Mouse (Mus musculus): ENCODE results near the gene Gm20518. TPM values are rescaled to one million over a fixed set of nuclear protein-coding genes. Genes with fewer than 3 reads are reported as not detected.

Gm20518 gene
- polyA plus RNA-seq, 1 experiment, result 0.35 TPM

DNA sequence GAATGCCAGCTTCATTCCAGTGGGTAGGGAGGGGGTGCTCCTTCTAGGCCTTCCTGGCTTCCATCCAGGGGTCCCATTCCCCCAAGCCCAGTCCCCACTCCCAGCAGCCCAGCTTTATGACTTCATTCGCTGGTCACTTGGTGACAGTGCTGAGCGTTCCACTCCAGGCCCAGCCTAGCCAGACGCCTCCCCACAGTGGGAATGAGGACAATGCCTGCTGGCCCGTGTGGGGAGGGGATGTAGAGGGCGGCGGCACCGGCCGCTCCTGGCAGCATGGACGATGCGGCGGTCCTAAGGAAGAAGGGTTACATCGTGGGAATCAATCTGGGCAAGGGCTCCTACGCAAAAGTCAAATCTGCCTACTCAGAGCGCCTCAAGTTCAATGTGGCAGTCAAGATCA is 7.0 kb upstream of the Gm20518 start, which contains the start of the genes Dgcr2 and Tssk2:
Dgcr2 (minus strand) TSS at position 101 of the 400 bp plus-strand sequence.
Tssk2 (plus strand) TSS at position 176 of the 400 bp plus-strand sequence.
- no peak within 1 kb of the TSS for H3K4me3 ChIP-seq (replicated peaks)
- peaks cover 4% of the 10 kb centered on the region; the same call in 1 of the 2 replicates for H3K4me1 ChIP-seq
- peaks cover 54% of the 10 kb centered on the region for H3K36me3 ChIP-seq (replicated peaks; ENCODE audit: low read length)
- H3K9me3 ChIP-seq, result no peaks in the 10 kb centered on the region
- H3K27me3 ChIP-seq (replicated peaks), result peaks cover 26% of the 10 kb centered on the region
- no peak for TF ChIP-seq FLI1 (IDR thresholded peaks at IDR 0.05; ENCODE audit: low read length)
- no peak for TF ChIP-seq GATA1 (IDR thresholded peaks at IDR 0.05; ENCODE audit: borderline replicate concordance, low read length)

DNA sequence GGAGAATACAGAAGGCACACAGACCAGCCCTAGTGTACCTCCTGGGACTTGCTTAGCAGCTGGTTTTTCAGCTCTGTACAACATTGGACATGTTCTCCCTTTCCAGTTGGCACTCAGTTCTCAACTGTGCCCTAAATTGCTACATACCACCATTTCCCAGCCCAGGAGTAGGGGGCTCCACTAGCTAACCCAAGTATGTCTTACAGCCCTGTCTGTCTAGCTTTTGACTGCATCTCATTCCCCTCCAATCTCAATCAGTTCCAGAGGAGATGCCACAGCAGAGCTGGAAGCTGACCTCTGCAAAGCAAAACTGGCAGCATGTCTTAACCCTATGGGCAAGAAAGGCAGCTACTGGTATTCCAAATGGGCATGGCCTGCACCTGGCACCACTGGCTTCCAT is 4.6 kb upstream of the Gm20518 start:
- H3K27me3 ChIP-seq (replicated peaks), result peaks cover 26% of the 10 kb centered on the region
- H3K9me3 ChIP-seq, result no peaks in the 10 kb centered on the region
- TF ChIP-seq FLI1 (IDR thresholded peaks at IDR 0.05; ENCODE audit: low read length) (no peak), GATA1 (IDR thresholded peaks at IDR 0.05; ENCODE audit: borderline replicate concordance, low read length) (no peak)
- H3K4me3 ChIP-seq (replicated peaks), result no peak overlapping the region
- peaks cover 15% of the 10 kb centered on the region for H3K4me1 ChIP-seq
- H3K36me3 ChIP-seq (replicated peaks; ENCODE audit: low read length), result peaks cover 30% of the 10 kb centered on the region

DNA sequence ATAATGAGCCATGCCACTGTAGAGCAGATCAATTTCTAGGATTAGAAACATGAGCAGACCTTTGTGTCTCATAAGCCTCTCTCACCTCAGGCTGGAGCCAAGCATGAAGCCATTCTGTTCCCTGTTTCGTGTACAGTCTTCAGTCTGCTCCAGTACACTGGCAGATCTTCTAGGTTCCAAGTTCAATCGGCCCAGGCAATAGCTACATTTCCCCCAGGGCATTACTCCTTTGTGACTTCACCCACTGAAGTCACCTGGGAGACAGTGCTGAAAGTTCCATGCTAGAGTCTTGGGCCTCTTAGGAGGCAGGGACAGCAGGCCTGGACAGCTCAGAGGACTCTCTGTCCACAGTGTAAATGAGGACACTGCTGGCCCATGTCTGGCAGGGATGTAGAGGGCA is 2.5 kb upstream of the Gm20518 start, which contains the start of gene Tssk1:
Tssk1 (plus strand) TSS at position 301 of the 400 bp plus-strand sequence.
- peaks cover 14% of the 10 kb centered on the region for H3K36me3 ChIP-seq (replicated peaks; ENCODE audit: low read length)
- peaks cover 26% of the 10 kb centered on the region for H3K27me3 ChIP-seq (replicated peaks)
- TF ChIP-seq FLI1 (IDR thresholded peaks at IDR 0.05; ENCODE audit: low read length) (no peak), GATA1 (IDR thresholded peaks at IDR 0.05; ENCODE audit: borderline replicate concordance, low read length) (no peak)

DNA sequence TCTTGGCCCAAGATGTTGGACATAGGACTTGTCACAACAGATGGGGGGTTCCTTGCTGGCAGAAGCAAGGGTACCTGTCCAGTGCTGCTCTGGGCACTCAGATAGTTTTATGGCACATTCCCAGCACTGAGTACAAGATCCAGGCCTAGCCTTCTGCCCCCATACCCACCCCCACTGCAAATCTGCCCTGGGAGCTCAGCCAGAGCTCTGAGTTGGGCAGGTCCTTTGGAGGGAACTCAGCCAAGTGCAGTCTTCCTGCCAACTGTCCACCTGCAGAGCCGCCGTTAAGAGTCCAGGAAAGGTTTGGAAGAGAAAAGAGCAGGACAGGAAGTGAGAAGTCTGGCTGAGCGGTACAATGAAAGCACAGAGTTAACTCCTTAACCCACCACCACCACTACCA is 1.1 kb upstream of the Gm20518 start:
- Histone ChIP-seq H3K9me3 (no peaks in the 10 kb centered on the region), H3K4me1 (peaks cover 29% of the 10 kb centered on the region), H3K36me3 (replicated peaks; ENCODE audit: low read length) (peaks cover 6% of the 10 kb centered on the region), H3K4me3 (replicated peaks) (no peak overlapping the region), H3K27me3 (replicated peaks) (peaks cover 26% of the 10 kb centered on the region)
- TF ChIP-seq GATA1 (IDR thresholded peaks at IDR 0.05; ENCODE audit: borderline replicate concordance, low read length), result no peak
- TF ChIP-seq FLI1 (IDR thresholded peaks at IDR 0.05; ENCODE audit: low read length), result no peak

More for the DNA sequence above, 2.5 kb upstream of the Gm20518 start, which contains the start of gene Tssk1:
- Histone ChIP-seq H3K4me3 (replicated peaks) (no peak within 1 kb of the TSS), H3K9me3 (no peaks in the 10 kb centered on the region), H3K4me1 (peaks cover 30% of the 10 kb centered on the region)

DNA sequence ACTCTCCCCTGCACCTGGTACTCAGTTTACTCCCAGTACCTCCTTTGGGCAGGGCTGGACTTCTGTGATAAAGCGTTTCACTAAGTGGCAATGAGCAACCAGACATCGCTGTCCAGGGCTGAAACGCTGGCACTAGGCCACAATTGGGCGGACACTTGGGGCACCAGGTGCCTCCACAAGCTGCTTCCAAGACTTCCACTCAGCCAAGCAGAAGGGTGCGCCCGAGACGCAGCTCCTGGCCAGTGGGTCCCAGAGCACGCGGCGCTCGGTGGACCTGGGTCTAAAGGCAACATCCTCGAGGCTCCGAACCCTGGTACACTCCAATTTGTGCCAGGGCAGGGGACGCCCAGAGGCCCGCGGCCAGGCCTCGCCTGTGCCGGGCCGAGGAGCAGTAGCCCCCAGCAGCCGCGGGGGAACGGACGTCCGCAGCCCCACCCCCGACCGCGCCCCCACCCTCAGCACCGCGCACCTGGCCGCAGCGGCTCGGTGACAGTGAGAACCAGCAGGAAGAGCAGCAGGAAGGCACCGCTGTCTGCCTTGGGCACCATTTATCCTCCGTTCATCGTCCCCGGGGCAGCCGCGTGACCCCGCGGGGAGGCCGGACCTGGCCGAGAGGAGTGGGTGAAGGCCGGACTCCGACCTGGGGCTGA is 429 bp downstream of the Gm20518 start:
- no peak for TF ChIP-seq GATA1 (IDR thresholded peaks at IDR 0.05; ENCODE audit: borderline replicate concordance, low read length)
- no peak for TF ChIP-seq FLI1 (IDR thresholded peaks at IDR 0.05; ENCODE audit: low read length)
- Histone ChIP-seq H3K36me3 (replicated peaks; ENCODE audit: low read length) (peaks cover 8% of the 10 kb centered on the region), H3K27me3 (replicated peaks) (peaks cover 22% of the 10 kb centered on the region), H3K4me3 (replicated peaks) (peak overlapping the region; percentile 98), H3K9me3 (no peaks in the 10 kb centered on the region), H3K4me1 (peaks cover 35% of the 10 kb centered on the region)

DNA sequence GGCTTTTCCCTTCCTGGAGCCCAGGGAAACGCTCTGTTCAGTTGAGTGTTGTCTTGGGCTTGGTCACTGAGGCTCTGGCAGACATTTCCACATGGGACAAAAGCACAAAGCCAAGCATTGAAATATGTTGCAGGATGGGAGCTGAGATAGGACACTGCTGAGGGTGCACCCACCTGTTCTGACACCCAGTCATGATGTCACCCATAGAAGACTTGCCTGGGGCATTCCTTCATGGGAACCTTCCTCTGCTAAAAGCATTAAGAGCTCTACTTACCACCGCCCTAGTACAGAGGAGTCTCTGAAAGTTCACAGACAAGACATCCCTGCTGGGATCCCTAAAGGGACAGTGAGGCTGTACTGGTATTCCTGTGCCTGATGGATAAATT is 1.1 kb downstream of the Gm20518 start:
- TF ChIP-seq GATA1 (IDR thresholded peaks at IDR 0.05; ENCODE audit: borderline replicate concordance, low read length) (no peak), FLI1 (IDR thresholded peaks at IDR 0.05; ENCODE audit: low read length) (no peak)
- Histone ChIP-seq H3K27me3 (replicated peaks) (peaks cover 15% of the 10 kb centered on the region), H3K4me1 (peaks cover 42% of the 10 kb centered on the region), H3K36me3 (replicated peaks; ENCODE audit: low read length) (peaks cover 12% of the 10 kb centered on the region), H3K9me3 (no peaks in the 10 kb centered on the region), H3K4me3 (replicated peaks) (peak overlapping the region; percentile 98)

DNA sequence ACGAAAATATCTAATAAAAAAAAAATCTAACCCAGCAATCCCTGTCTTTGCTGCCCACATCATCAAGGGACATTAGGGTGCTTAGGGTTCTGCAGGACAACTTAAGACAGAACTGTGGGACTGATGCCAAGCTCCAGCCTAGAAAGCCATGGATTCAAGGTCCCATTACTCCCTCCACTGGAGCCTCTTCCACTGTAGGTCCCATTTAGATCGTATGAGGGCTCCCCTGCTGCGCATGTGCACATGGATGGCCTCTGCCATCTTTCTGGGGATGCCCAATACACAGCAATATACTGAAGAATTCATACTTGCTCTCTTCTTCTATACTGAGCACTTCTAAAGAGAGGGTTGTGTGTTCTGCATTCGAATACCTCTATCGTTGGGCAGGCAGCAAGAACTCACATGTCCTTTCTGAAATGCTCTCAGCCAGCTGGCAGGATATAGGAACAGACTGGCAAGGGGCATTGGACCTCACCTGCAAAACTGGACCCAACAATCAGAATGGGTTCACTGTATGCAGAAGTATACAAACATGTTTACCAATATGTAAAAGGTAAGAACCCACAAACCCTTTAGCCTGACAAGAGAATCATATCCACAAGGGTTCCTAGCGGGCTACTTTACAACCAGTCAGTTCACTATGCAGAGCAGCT is 1.7 kb downstream of the Gm20518 start:
- TF ChIP-seq FLI1 (IDR thresholded peaks at IDR 0.05; ENCODE audit: low read length), result no peak
- TF ChIP-seq GATA1 (IDR thresholded peaks at IDR 0.05; ENCODE audit: borderline replicate concordance, low read length), result no peak
- H3K4me3 ChIP-seq (replicated peaks), result peak overlapping the region; percentile 98
- H3K36me3 ChIP-seq (replicated peaks; ENCODE audit: low read length), result peaks cover 16% of the 10 kb centered on the region
- peaks cover 46% of the 10 kb centered on the region for H3K4me1 ChIP-seq
- peaks cover 10% of the 10 kb centered on the region for H3K27me3 ChIP-seq (replicated peaks)
- H3K9me3 ChIP-seq, result no peaks in the 10 kb centered on the region

DNA sequence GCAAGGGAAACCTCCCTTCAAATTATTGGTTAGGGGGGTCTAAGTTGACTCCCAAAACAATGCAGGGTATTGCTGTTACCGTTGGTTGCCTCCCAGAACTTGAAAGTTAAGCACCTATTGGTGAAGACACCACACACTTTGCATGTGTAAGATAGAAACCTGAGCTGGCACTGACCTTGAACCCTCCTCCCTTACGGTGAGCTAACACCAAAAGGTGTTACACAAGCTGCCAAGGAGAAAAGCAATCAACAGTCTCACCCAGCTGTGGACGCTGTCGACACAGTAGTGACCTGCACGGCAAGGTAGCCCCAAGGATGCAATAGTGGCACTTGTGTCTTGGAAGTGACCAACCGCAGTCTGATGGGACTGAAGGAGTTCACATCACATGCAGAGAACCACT is 7.4 kb downstream of the Gm20518 start:
- H3K4me3 ChIP-seq (replicated peaks), result no peak overlapping the region
- no peaks in the 10 kb centered on the region for H3K9me3 ChIP-seq
- H3K4me1 ChIP-seq, result peaks cover 58% of the 10 kb centered on the region
- no peak for TF ChIP-seq FLI1 (IDR thresholded peaks at IDR 0.05; ENCODE audit: low read length)
- TF ChIP-seq GATA1 (IDR thresholded peaks at IDR 0.05; ENCODE audit: borderline replicate concordance, low read length), result no peak
- peaks cover 51% of the 10 kb centered on the region for H3K36me3 ChIP-seq (replicated peaks; ENCODE audit: low read length)
- H3K27me3 ChIP-seq (replicated peaks), result no peaks in the 10 kb centered on the region

DNA sequence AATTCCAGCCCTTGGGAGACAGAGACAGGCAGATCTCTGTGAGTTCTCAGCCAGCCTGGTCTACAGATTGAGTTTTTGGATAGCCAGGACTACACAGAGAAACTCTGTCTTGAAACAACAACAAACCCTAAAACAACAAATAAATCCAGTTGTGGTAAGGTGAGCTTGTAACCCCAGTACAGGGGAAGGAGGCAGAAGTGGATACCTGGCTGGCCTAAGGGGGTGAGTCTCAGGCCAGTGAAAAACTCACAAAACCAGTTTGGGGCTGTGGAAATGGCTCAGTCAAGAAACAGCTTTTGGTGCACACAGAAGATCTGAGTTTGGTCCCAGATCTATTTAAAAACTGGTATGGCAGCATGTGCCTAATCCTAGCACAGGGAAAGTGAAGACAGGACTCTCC is 9.3 kb downstream of the Gm20518 start:
- H3K36me3 ChIP-seq (replicated peaks; ENCODE audit: low read length), result peaks cover 70% of the 10 kb centered on the region
- TF ChIP-seq FLI1 (IDR thresholded peaks at IDR 0.05; ENCODE audit: low read length) (no peak), GATA1 (IDR thresholded peaks at IDR 0.05; ENCODE audit: borderline replicate concordance, low read length) (no peak)

DNA sequence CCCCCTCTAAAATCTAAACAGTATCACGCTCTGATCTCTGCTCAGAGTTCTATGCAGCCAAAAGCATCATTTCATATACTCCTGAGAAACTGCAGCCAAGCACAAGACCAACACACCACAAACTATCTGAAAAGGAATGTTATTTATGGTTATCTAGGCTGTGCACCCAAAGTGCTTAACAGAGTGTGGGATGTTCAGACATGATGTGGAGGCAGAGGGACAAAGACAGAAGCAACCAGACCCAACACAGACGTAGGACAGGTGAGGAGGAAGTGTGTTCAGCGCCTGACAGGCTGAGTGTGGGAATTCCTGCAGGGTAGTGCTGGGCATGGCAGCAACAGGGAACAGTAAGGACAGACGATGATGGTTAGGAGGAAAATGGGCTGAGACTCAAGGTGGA is 11.9 kb downstream of the Gm20518 start:
- peak overlapping the region; percentile 47 for H3K4me3 ChIP-seq (replicated peaks)
- H3K9me3 ChIP-seq, result peaks cover 4% of the 10 kb centered on the region; the same call in 1 of the 2 replicates
- peaks cover 55% of the 10 kb centered on the region for H3K4me1 ChIP-seq
- peaks cover 66% of the 10 kb centered on the region for H3K36me3 ChIP-seq (replicated peaks; ENCODE audit: low read length)
- no peaks in the 10 kb centered on the region for H3K27me3 ChIP-seq (replicated peaks)
- no peak for TF ChIP-seq GATA1 (IDR thresholded peaks at IDR 0.05; ENCODE audit: borderline replicate concordance, low read length)
- TF ChIP-seq FLI1 (IDR thresholded peaks at IDR 0.05; ENCODE audit: low read length), result no peak

More for the DNA sequence above, 9.3 kb downstream of the Gm20518 start:
- Histone ChIP-seq H3K27me3 (replicated peaks) (no peaks in the 10 kb centered on the region), H3K4me3 (replicated peaks) (no peak overlapping the region), H3K9me3 (peaks cover 4% of the 10 kb centered on the region; the same call in 1 of the 2 replicates), H3K4me1 (peaks cover 67% of the 10 kb centered on the region)

Data from megakaryocyte, embryonic 14.5 days (primary cell).